Mouse (Mus musculus): ENCODE results near the gene Gpr171. TPM values are rescaled to one million over a fixed set of nuclear protein-coding genes. Genes with fewer than 3 reads are reported as not detected.
"Not testable (repeated sequence)": the region's sequence is repeated elsewhere in the genome, so short reads cannot be mapped to it uniquely, and the experiment has no call there.

Gpr171 gene
- polyA plus RNA-seq, 1 experiment from 2014 or later: 1.4 TPM

- Histone ChIP-seq H3K27me3 (replicated peaks) (no peaks in the 10 kb centered on the region), H3K36me3 (replicated peaks) (no peaks in the 10 kb centered on the region), H3K4me3 (no peak overlapping the region), H3K4me2 (no peak overlapping the region), H3K9ac (no peak overlapping the region), H3K9me3 (no peaks in the 10 kb centered on the region), H3K27ac (no peak overlapping the region), H3K4me1 (no peaks in the 10 kb centered on the region)
- ATAC-seq (replicated peaks): no peak
- WGBS: 81% methylated on average over 4 of the region's 4 CpGs
These were observed 29.5 kb upstream of the Gpr171 start for GRCm38 (mm10) chr3:59131081-59131480.

GRCm38 (mm10) chr3:59130431-59130830 is 28.8 kb upstream of the Gpr171 start:
- Histone ChIP-seq H3K9me3 (no peaks in the 10 kb centered on the region), H3K36me3 (replicated peaks) (no peaks in the 10 kb centered on the region), H3K4me2 (no peak overlapping the region), H3K27me3 (replicated peaks) (no peaks in the 10 kb centered on the region), H3K4me1 (no peaks in the 10 kb centered on the region), H3K27ac (no peak overlapping the region), H3K9ac (no peak overlapping the region), H3K4me3 (no peak overlapping the region)
- WGBS: 73% methylated on average over 8 of the region's 8 CpGs
- ATAC-seq (replicated peaks): no peak

GRCm38 (mm10) chr3:59129547-59129946 is 27.9 kb upstream of the Gpr171 start:
- Histone ChIP-seq H3K4me3 (no peak overlapping the region), H3K27ac (no peak overlapping the region), H3K4me1 (no peaks in the 10 kb centered on the region), H3K9me3 (no peaks in the 10 kb centered on the region), H3K9ac (no peak overlapping the region), H3K27me3 (replicated peaks) (no peaks in the 10 kb centered on the region), H3K4me2 (no peak overlapping the region), H3K36me3 (replicated peaks) (no peaks in the 10 kb centered on the region)
- 87% methylated on average over 3 of the region's 3 CpGs for WGBS
- ATAC-seq (replicated peaks): no peak

- H3K4me3 ChIP-seq: no peak overlapping the region
- no peak overlapping the region for H3K27ac ChIP-seq
- H3K27me3 ChIP-seq (replicated peaks): no peaks in the 10 kb centered on the region
- ATAC-seq (replicated peaks): no peak
- no peaks in the 10 kb centered on the region for H3K9me3 ChIP-seq
- 96% methylated on average over 20 of the region's 20 CpGs for WGBS
- H3K36me3 ChIP-seq (replicated peaks): no peaks in the 10 kb centered on the region
- no peak overlapping the region for H3K4me2 ChIP-seq
- no peak overlapping the region for H3K9ac ChIP-seq
- H3K4me1 ChIP-seq: no peaks in the 10 kb centered on the region
These were observed 27.1 kb upstream of the Gpr171 start for GRCm38 (mm10) chr3:59128681-59129080.

GRCm38 (mm10) chr3:59125783-59126555 is 24.3 kb upstream of the Gpr171 start:
- no peak overlapping the region for H3K9ac ChIP-seq
- ATAC-seq (replicated peaks): no peak
- no peaks in the 10 kb centered on the region for H3K36me3 ChIP-seq (replicated peaks)

GRCm38 (mm10) chr3:59125022-59125421 is 23.4 kb upstream of the Gpr171 start:
- H3K9ac ChIP-seq: no peak overlapping the region
- H3K36me3 ChIP-seq (replicated peaks): no peaks in the 10 kb centered on the region
- no peak overlapping the region for H3K27ac ChIP-seq
- no peaks in the 10 kb centered on the region for H3K4me1 ChIP-seq
- H3K4me2 ChIP-seq: no peak overlapping the region
- 69% methylated on average over 5 of the region's 5 CpGs for WGBS
- no peak for ATAC-seq (replicated peaks)
- H3K4me3 ChIP-seq: no peak overlapping the region
- H3K27me3 ChIP-seq (replicated peaks): no peaks in the 10 kb centered on the region
- no peaks in the 10 kb centered on the region for H3K9me3 ChIP-seq

More at GRCm38 (mm10) chr3:59125783-59126555, 24.3 kb upstream of the Gpr171 start:
- WGBS: 66% methylated on average over 7 of the region's 7 CpGs
- H3K9me3 ChIP-seq: no peaks in the 10 kb centered on the region
- H3K27me3 ChIP-seq (replicated peaks): no peaks in the 10 kb centered on the region
- no peak overlapping the region for H3K4me2 ChIP-seq
- H3K4me3 ChIP-seq: no peak overlapping the region
- H3K27ac ChIP-seq: no peak overlapping the region
- no peaks in the 10 kb centered on the region for H3K4me1 ChIP-seq

- Histone ChIP-seq H3K9me3 (no peaks in the 10 kb centered on the region), H3K4me1 (no peaks in the 10 kb centered on the region), H3K36me3 (replicated peaks) (no peaks in the 10 kb centered on the region), H3K27ac (no peak overlapping the region), H3K9ac (no peak overlapping the region), H3K27me3 (replicated peaks) (no peaks in the 10 kb centered on the region), H3K4me3 (no peak overlapping the region), H3K4me2 (no peak overlapping the region)
- WGBS: 61% methylated on average over 7 of the region's 7 CpGs
- no peak for ATAC-seq (replicated peaks)
These were observed 20.3 kb upstream of the Gpr171 start for GRCm38 (mm10) chr3:59121780-59122449.

- Histone ChIP-seq H3K27me3 (replicated peaks) (no peaks in the 10 kb centered on the region), H3K4me1 (no peaks in the 10 kb centered on the region), H3K4me3 (no peak overlapping the region), H3K9ac (no peak overlapping the region), H3K27ac (no peak overlapping the region), H3K36me3 (replicated peaks) (no peaks in the 10 kb centered on the region), H3K9me3 (no peaks in the 10 kb centered on the region), H3K4me2 (no peak overlapping the region)
- peak; percentile 38 for ATAC-seq (replicated peaks)
- WGBS: 27% methylated on average over 7 of the region's 7 CpGs
These were observed 19.6 kb upstream of the Gpr171 start for GRCm38 (mm10) chr3:59121067-59121730.

GRCm38 (mm10) chr3:59113973-59114517 is 12.4 kb upstream of the Gpr171 start:
- Histone ChIP-seq H3K27me3 (replicated peaks) (no peaks in the 10 kb centered on the region), H3K9me3 (no peaks in the 10 kb centered on the region), H3K36me3 (replicated peaks) (0 out of 2 replicates have a peak, but pooled peaks cover 4% of the 10 kb centered on the region), H3K27ac (no peak overlapping the region), H3K4me2 (no peak overlapping the region), H3K4me1 (no peaks in the 10 kb centered on the region), H3K4me3 (no peak overlapping the region), H3K9ac (no peak overlapping the region)
- 86% methylated on average over 8 of the region's 8 CpGs for WGBS
- ATAC-seq (replicated peaks): no peak

- WGBS: 92% methylated on average over 4 of the region's 4 CpGs
- ATAC-seq (replicated peaks); H3K36me3 ChIP-seq (replicated peaks): not testable (repeated sequence)
These were observed 11.7 kb upstream of the Gpr171 start for GRCm38 (mm10) chr3:59113291-59113690.

GRCm38 (mm10) chr3:59111944-59112343 is 10.3 kb upstream of the Gpr171 start:
- ATAC-seq (replicated peaks): no peak
- no peak overlapping the region for H3K9ac ChIP-seq
- H3K4me3 ChIP-seq: no peak overlapping the region
- H3K36me3 ChIP-seq (replicated peaks): 0 out of 2 replicates have a peak, but pooled peaks cover 4% of the 10 kb centered on the region
- H3K4me1 ChIP-seq: no peaks in the 10 kb centered on the region
- no peaks in the 10 kb centered on the region for H3K27me3 ChIP-seq (replicated peaks)
- 87% methylated on average over 3 of the region's 3 CpGs for WGBS
- no peak overlapping the region for H3K27ac ChIP-seq
- no peaks in the 10 kb centered on the region for H3K9me3 ChIP-seq
- H3K4me2 ChIP-seq: no peak overlapping the region

More at GRCm38 (mm10) chr3:59113291-59113690, 11.7 kb upstream of the Gpr171 start:
- not testable (repeated sequence) for H3K9ac ChIP-seq; H3K27ac ChIP-seq; H3K4me2 ChIP-seq; H3K4me1 ChIP-seq; H3K4me3 ChIP-seq; H3K27me3 ChIP-seq (replicated peaks); H3K9me3 ChIP-seq

GRCm38 (mm10) chr3:59109834-59110233 is 8.2 kb upstream of the Gpr171 start:
- not testable (repeated sequence) for H3K36me3 ChIP-seq (replicated peaks); H3K4me3 ChIP-seq; H3K9ac ChIP-seq; H3K4me1 ChIP-seq; H3K9me3 ChIP-seq; ATAC-seq (replicated peaks); H3K27ac ChIP-seq; H3K27me3 ChIP-seq (replicated peaks); H3K4me2 ChIP-seq
- 96% methylated on average over 3 of the region's 3 CpGs for WGBS

Measured in midbrain, embryonic 15.5 days (tissue).